Mouse (Mus musculus) neural tube, embryonic 14.5 days (tissue): ENCODE measurements around the gene Narfl. TPM values are rescaled to one million over a fixed set of nuclear protein-coding genes. Genes with fewer than 3 reads are reported as not detected.
A peak's percentile ranks its signal among the peaks of the same experiment; 100 is the strongest.

Experiments used
- ATAC-seq: fragments of 200-750 bp; cut with Nextera tagmentation; 2 replicates; pipeline ENCODE4 v1.8.0; 2017; ENCODE audit warnings: low read depth, mild to moderate bottlenecking, moderate TSS enrichment, moderate library complexity
- H3K27ac ChIP-seq: fragments of 300-500 bp; sonication (generic); 2 replicates; pipeline ENCODE4 v1.5.1; 2014; ENCODE audit warnings: low read depth, mild to moderate bottlenecking, control low read depth, low read length, moderate library complexity, mixed read lengths
- H3K27me3 ChIP-seq: fragments of 300-500 bp; sonication (generic); 2 replicates; pipeline ENCODE4 v1.6.1; 2014; ENCODE audit warnings: low read length; ENCODE audit not compliant: control insufficient read depth, insufficient read depth
- H3K36me3 ChIP-seq: fragments of 300-500 bp; sonication (generic); 2 replicates; pipeline ENCODE4 v1.6.1; 2014; ENCODE audit warnings: low read length, mixed read lengths; ENCODE audit not compliant: control insufficient read depth, insufficient read depth
- H3K4me1 ChIP-seq: fragments of 300-500 bp; sonication (generic); 2 replicates; pipeline ENCODE4 v1.6.1; 2014; ENCODE audit warnings: low read length; ENCODE audit not compliant: control insufficient read depth, insufficient read depth
- H3K4me2 ChIP-seq: fragments of 300-500 bp; sonication (generic); 2 replicates; pipeline ENCODE4 v1.6.1; 2014; ENCODE audit warnings: mild to moderate bottlenecking, low read depth, low read length, control low read depth
- H3K4me3 ChIP-seq: fragments of 300-500 bp; sonication (generic); 2 replicates; pipeline ENCODE4 v1.5.1; 2014; ENCODE audit warnings: low read depth, low read length, control low read depth, mixed read lengths
- H3K9ac ChIP-seq: fragments of 300-500 bp; sonication (generic); replicated peaks from 2 replicates; pipeline ENCODE4 v1.6.1; 2014; ENCODE audit warnings: low read depth, mild to moderate bottlenecking, control low read depth, low read length, mixed read lengths
- H3K9me3 ChIP-seq: fragments of 300-500 bp; sonication (generic); 2 replicates; pipeline ENCODE4 v1.6.1; 2016; ENCODE audit warnings: low read length; ENCODE audit not compliant: control insufficient read depth
- WGBS: fragments of 180-500 bp; shearing (Covaris S2); extraction: QIAGEN DNeasy Blood & Tissue Kit; methylation state at CpG from one replicate; pipeline ENCODE4 v1.1.7; 2014; 5-methylcytosine and 5-hydroxymethylcytosine counted together
- polyA plus RNA-seq: library from polyadenylated mRNA; unstranded; fragments of >200 nt; fragmentation: Nextera tagmentation; extraction: Ambion mirVana; gene quantifications from 2 replicates; pipeline ENCODE4 v1.2.1, GENCODE M21; 2014

Narfl gene
- polyA plus RNA-seq, 1 experiment from 2014 or later = 25.4 TPM

- no peaks in the 10 kb centered on the region; the same call in 1 of the 2 replicates for H3K36me3 ChIP-seq
- peak within 1 kb of the TSS; percentile 75 for H3K4me3 ChIP-seq
- peaks cover 34% of the 10 kb centered on the region for H3K4me1 ChIP-seq
- peak within 1 kb of the TSS; percentile 77 for H3K4me2 ChIP-seq
- peak within 1 kb of the TSS; percentile 78 for H3K9ac ChIP-seq
- 0% methylated on average over 14 of the region's 14 CpGs for WGBS
- ATAC-seq = peak; percentile 52
- H3K9me3 ChIP-seq = no peaks in the 10 kb centered on the region
- no peaks in the 10 kb centered on the region for H3K27me3 ChIP-seq
- peak within 1 kb of the TSS; percentile 91 for H3K27ac ChIP-seq
Observed at GRCm38 (mm10) chr17:25792615-25793014, 19.0 kb downstream of the Narfl start, which contains the start of gene Fam173a. TSS of gene Fam173a (minus strand) at chr17:25792901.

DNA sequence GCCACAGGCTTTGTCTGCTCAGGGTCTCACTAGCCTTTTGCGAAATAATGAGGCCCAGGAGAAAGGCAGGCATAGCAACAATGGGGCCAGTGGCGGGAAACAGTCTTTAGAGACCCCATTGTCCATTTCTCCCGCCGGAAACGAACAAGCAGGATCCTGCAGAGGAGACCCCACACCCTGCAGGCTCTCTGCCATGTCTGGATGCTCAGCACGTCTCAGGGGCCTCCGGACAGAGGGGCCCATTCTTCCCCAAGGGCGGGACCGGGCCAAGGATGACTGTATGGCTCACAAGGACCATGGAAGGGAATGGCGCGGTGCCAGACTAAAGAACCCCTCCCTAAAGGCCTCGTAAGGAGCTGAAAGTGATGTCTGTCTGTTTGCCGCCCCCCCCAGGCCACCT is 20.6 kb downstream of the Narfl start:
- ATAC-seq = no peak
- H3K4me1 ChIP-seq = peaks cover 34% of the 10 kb centered on the region
- H3K9me3 ChIP-seq = no peaks in the 10 kb centered on the region
- H3K36me3 ChIP-seq = no peaks in the 10 kb centered on the region; the same call in 1 of the 2 replicates
- 17% methylated on average over 13 of the region's 13 CpGs for WGBS
- peak overlapping the region; percentile 17; the same call in 1 of the 2 replicates for H3K27ac ChIP-seq
- H3K27me3 ChIP-seq = no peaks in the 10 kb centered on the region
- H3K4me3 ChIP-seq = no peak overlapping the region
- peak overlapping the region; percentile 69; the same call in 1 of the 2 replicates for H3K4me2 ChIP-seq
- no peak overlapping the region for H3K9ac ChIP-seq

- Histone ChIP-seq H3K4me1 (peaks cover 34% of the 10 kb centered on the region), H3K36me3 (no peaks in the 10 kb centered on the region), H3K27me3 (no peaks in the 10 kb centered on the region), H3K27ac (peak overlapping the region; percentile 57), H3K9ac (0 out of 2 replicates have a peak overlapping the region, but pooled peaks have one; percentile 44), H3K4me2 (peak overlapping the region; percentile 69), H3K4me3 (peak overlapping the region; percentile 20), H3K9me3 (no peaks in the 10 kb centered on the region)
- ATAC-seq = no peak
- WGBS = 42% methylated on average over 17 of the region's 17 CpGs
Observed at GRCm38 (mm10) chr17:25794998-25795397, 21.4 kb downstream of the Narfl start.

DNA sequence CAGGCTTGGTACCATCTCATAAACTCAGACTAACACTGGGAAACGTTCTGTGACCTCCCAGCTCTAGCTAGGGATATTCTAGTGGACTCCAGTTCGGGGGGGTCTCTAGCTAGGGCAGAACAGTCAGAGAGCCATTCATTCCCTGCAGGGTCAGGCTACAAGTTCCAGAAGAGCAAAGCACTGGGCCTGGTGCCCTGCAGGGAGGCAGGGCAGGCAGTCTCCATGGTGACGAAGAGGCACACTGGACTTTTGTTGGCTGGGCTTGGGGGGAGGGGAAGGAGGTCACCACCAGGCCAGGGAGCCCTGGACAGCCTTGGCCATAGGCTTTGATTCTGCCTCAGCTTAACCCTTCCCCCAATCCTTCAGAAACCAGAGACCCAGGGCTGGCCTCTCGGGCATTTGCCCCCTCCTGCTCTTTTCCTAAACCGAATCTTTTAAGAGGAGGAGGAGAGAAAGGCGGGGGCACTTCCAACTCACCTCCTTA is 22.1 kb downstream of the Narfl start, which contains the start of gene AC134908.4:
TSS of gene AC134908.4 (minus strand) at position 51 of the 484 bp plus-strand sequence.
- peaks cover 32% of the 10 kb centered on the region for H3K4me1 ChIP-seq
- peak within 1 kb of the TSS; percentile 69 for H3K4me2 ChIP-seq
- H3K4me3 ChIP-seq = peak within 1 kb of the TSS; percentile 49
- H3K27me3 ChIP-seq = no peaks in the 10 kb centered on the region
- H3K9me3 ChIP-seq = no peaks in the 10 kb centered on the region
- peak; percentile 12; the same call in 1 of the 2 replicates for ATAC-seq
- H3K27ac ChIP-seq = peak within 1 kb of the TSS; percentile 57
- peak within 1 kb of the TSS; percentile 44 for H3K9ac ChIP-seq
- H3K36me3 ChIP-seq = no peaks in the 10 kb centered on the region
- 8% methylated on average over 6 of the region's 6 CpGs for WGBS

DNA sequence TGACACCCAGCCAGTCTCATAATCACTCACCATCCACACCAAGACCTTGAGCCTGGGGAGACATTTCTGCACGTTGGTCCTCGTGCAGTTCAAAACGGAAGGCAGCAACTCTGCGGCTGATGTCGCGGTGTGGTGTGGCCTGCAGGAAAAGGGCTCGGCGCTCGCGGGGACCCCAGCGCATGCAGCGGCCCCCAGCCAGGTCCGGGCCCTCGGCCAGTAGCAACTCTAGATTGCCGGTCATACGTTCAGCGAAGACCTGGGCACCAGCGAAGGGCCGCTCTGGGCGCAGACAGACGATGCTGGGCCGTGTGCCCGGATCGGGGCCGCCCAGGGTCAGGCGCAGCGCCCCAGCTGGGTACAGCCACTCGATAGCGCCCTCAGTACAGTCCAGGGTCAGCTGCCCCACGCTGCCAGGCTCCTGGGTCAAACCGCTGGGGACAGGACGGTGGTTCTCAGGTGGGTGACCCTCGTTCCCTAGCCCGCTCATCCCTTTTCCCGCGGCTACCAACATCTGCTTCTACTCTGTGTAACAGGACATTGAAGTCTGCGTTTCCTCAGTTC is 22.7 kb downstream of the Narfl start:
- peak overlapping the region; percentile 44 for H3K9ac ChIP-seq
- peak overlapping the region; percentile 50 for H3K27ac ChIP-seq
- ATAC-seq = no peak
- under 1% methylated on average over 37 of the region's 37 CpGs for WGBS
- no peaks in the 10 kb centered on the region for H3K27me3 ChIP-seq
- H3K9me3 ChIP-seq = no peaks in the 10 kb centered on the region
- H3K4me1 ChIP-seq = peaks cover 26% of the 10 kb centered on the region
- H3K36me3 ChIP-seq = no peaks in the 10 kb centered on the region
- peak overlapping the region; percentile 69 for H3K4me2 ChIP-seq
- peak overlapping the region; percentile 49 for H3K4me3 ChIP-seq

- 0% methylated on average over 33 of the region's 35 CpGs for WGBS
- Histone ChIP-seq H3K9ac (peak within 1 kb of the TSS; percentile 44), H3K27me3 (no peaks in the 10 kb centered on the region), H3K9me3 (no peaks in the 10 kb centered on the region), H3K27ac (peak within 1 kb of the TSS; percentile 50), H3K4me3 (peak within 1 kb of the TSS; percentile 49), H3K4me2 (peak within 1 kb of the TSS; percentile 69), H3K4me1 (peaks cover 22% of the 10 kb centered on the region), H3K36me3 (no peaks in the 10 kb centered on the region)
- peak; percentile 75; the same call in 1 of the 2 replicates for ATAC-seq
Observed at GRCm38 (mm10) chr17:25796951-25797369, 23.4 kb downstream of the Narfl start, which contains the start of gene Metrn. TSS of gene Metrn (minus strand) at chr17:25797136.

DNA sequence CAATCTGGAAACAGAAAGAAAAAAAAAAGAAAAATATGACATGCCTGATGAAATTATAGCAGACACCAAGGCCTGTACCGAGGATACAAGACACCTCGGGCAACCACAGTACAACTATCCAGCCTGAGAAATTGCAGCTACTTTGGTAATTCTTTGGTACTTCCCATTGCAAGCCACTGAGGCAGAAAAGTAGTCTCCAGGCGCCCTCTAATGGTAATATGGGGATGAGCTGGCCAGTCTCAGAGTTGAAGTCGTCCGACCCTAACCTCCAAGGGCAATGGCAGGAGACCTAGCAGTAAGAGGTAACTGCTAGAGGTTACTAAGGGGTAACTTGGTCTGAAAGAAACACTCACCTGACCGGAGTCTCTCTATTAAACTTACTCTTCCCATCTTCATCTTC is 27.5 kb downstream of the Narfl start:
- ATAC-seq = no peak
- WGBS = 8% methylated on average over 6 of the region's 6 CpGs
- no peak overlapping the region for H3K4me3 ChIP-seq

GRCm38 (mm10) chr17:25802825-25803517 is 29.4 kb downstream of the Narfl start:
- no peaks in the 10 kb centered on the region for H3K27me3 ChIP-seq
- 9% methylated on average over 10 of the region's 10 CpGs for WGBS
- H3K4me1 ChIP-seq = peaks cover 13% of the 10 kb centered on the region
- peak overlapping the region; percentile 1; the same call in 1 of the 2 replicates for H3K9ac ChIP-seq
- ATAC-seq = peak; percentile 89
- no peak overlapping the region for H3K4me3 ChIP-seq
- H3K9me3 ChIP-seq = no peaks in the 10 kb centered on the region
- peak overlapping the region; percentile 73 for H3K27ac ChIP-seq
- H3K36me3 ChIP-seq = no peaks in the 10 kb centered on the region
- H3K4me2 ChIP-seq = peak overlapping the region; percentile 19; the same call in 1 of the 2 replicates

More for the DNA sequence above, 27.5 kb downstream of the Narfl start:
- H3K9me3 ChIP-seq = no peaks in the 10 kb centered on the region
- H3K4me2 ChIP-seq = no peak overlapping the region
- H3K27ac ChIP-seq = no peak overlapping the region
- no peaks in the 10 kb centered on the region for H3K27me3 ChIP-seq
- H3K4me1 ChIP-seq = peaks cover 22% of the 10 kb centered on the region
- no peaks in the 10 kb centered on the region for H3K36me3 ChIP-seq
- no peak overlapping the region for H3K9ac ChIP-seq

GRCm38 (mm10) chr17:25806507-25806906 is 32.9 kb downstream of the Narfl start:
- no peak for ATAC-seq
- peaks cover 28% of the 10 kb centered on the region for H3K4me1 ChIP-seq
- WGBS = 76% methylated on average over 4 of the region's 4 CpGs

More at GRCm38 (mm10) chr17:25806507-25806906, 32.9 kb downstream of the Narfl start:
- no peaks in the 10 kb centered on the region for H3K27me3 ChIP-seq
- H3K9ac ChIP-seq = no peak overlapping the region
- no peak overlapping the region for H3K4me2 ChIP-seq
- no peak overlapping the region for H3K27ac ChIP-seq
- H3K4me3 ChIP-seq = no peak overlapping the region
- no peaks in the 10 kb centered on the region for H3K9me3 ChIP-seq
- no peaks in the 10 kb centered on the region for H3K36me3 ChIP-seq
